Mouse (Mus musculus): ENCODE measurements at regions not wholly inside any gene's neighbourhood (a gene's known extent, or its start where the extent isn't known, plus 50 kb on each side); places are given as distances from the start of the nearest gene placed in this dataset.

DNA sequence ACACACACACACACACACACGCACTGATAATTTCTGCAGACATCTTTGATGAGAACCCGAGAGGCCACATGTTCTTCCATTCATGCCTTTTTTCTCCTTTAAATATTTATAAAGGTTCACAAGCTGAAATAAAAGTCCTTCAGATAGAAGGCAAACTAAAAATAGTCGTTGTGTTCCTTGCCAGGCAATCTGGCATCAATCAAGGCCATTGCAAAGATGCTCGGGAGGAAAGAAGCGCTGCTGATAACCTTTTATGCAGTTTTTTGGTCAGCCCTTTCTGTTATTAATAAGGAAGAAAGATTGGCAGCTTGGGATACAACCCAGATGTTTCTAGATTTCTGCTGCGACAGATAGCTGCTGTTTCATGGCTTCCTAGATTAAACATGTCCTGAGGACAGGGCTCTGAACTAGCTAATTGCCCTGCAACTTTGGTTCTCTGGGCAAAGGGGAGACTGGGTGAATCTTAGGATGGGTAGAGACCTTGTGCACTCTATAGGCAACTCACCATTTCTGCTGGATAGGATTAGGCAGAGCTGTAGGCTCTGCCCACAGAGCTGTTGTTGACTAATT lies 238.4 kb downstream of the Ets1 start:
- Histone ChIP-seq H3K4me3 (ENCODE audit: insufficient read depth, low read depth, low read length) (no peak overlapping the region), H3K4me1 (ENCODE audit: control insufficient read depth, insufficient read depth, insufficient read length, low read length) (peaks cover 9% of the 10 kb centered on the region; the same call in 1 of the 2 replicates), H3K27ac (replicated peaks; ENCODE audit: low read depth, low read length) (no peak overlapping the region)

DNA sequence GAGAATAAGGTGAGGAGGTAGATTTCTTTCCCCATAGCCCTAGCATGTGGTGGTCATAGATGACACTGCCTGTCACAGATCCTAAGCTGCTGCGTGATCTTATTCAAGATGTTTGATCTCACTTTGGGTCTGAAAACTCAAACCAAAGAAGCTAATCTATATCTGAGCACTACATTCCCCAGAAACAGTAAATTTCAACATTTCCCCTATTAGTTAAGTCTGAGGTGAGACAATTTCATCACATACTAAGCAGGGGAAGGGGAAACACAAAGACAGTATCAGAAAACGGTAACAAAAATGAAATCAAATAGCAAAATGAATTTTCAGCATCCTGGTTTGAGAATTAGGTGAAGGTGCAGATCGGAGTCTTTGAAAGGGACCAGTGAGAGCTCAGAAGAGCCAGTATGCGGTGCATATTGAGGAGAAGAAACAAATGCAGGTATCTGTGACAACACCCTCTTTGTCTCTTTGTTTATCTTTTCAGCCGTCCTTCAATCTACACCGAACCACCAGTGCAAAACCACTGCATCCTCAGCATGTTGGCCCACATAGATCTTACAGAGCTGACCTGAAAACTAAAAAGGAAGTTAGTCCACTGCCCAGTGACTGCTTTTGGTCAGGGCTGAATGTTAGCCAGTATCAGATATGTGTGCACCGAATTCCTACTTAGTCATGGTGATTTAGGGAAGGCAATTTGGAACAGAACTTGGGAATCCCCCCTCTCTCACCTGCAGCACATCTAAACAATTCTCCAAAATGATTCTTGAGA lies 247.0 kb downstream of the Ets1 start:
- Histone ChIP-seq H3K4me1 (ENCODE audit: control insufficient read depth, insufficient read depth, insufficient read length, low read length) (0 out of 2 replicates have a peak, but pooled peaks cover 3% of the 10 kb centered on the region), H3K27ac (replicated peaks; ENCODE audit: low read depth, low read length) (no peak overlapping the region), H3K4me3 (ENCODE audit: insufficient read depth, low read depth, low read length) (no peak overlapping the region)

- Histone ChIP-seq H3K4me3 (ENCODE audit: insufficient read depth, low read depth, low read length) (no peak overlapping the region), H3K4me1 (ENCODE audit: control insufficient read depth, insufficient read depth, insufficient read length, low read length) (0 out of 2 replicates have a peak, but pooled peaks cover 3% of the 10 kb centered on the region), H3K27ac (replicated peaks; ENCODE audit: low read depth, low read length) (peak overlapping the region; percentile 88)
Measured at GRCm38 (mm10) chr9:32886008-32886650, 250.1 kb downstream of the Ets1 start.

DNA sequence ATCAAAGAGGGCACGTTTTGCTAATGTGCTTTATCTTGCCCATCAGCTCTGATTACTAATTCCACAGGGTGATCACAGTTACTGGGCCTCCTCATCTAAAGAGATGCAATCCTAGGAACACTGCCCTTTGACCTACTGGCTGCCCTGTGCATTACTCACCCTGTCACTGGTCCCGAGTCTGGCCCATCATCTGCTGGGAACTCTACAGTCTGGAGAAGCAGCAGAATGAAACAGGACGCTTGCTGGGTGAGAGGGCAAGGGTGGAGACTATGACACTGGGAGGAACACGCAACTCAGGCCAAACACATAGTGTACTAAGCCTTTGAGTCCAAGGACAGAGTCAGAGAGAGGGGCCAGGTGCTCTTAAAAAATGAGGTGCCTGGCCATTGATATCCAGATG lies 263.8 kb downstream of the Ets1 start:
- peaks cover 20% of the 10 kb centered on the region; the same call in 1 of the 2 replicates for H3K4me1 ChIP-seq (ENCODE audit: control insufficient read depth, insufficient read depth, insufficient read length, low read length)
- H3K27ac ChIP-seq (replicated peaks; ENCODE audit: low read depth, low read length), result peak overlapping the region; percentile 77
- H3K4me3 ChIP-seq (ENCODE audit: insufficient read depth, low read depth, low read length), result no peak overlapping the region

GRCm38 (mm10) chr9:32901287-32901686 lies 265.3 kb downstream of the Ets1 start:
- H3K4me1 ChIP-seq (ENCODE audit: control insufficient read depth, insufficient read depth, insufficient read length, low read length), result peaks cover 24% of the 10 kb centered on the region; the same call in 1 of the 2 replicates
- H3K4me3 ChIP-seq (ENCODE audit: insufficient read depth, low read depth, low read length), result no peak overlapping the region; the same call in 1 of the 2 replicates
- H3K27ac ChIP-seq (replicated peaks; ENCODE audit: low read depth, low read length), result peak overlapping the region; percentile 98

- H3K4me1 ChIP-seq (ENCODE audit: control insufficient read depth, insufficient read depth, insufficient read length, low read length), result peaks cover 21% of the 10 kb centered on the region; the same call in 1 of the 2 replicates
- peak overlapping the region; percentile 92 for H3K27ac ChIP-seq (replicated peaks; ENCODE audit: low read depth, low read length)
- no peak overlapping the region for H3K4me3 ChIP-seq (ENCODE audit: insufficient read depth, low read depth, low read length)
Measured at GRCm38 (mm10) chr9:32906233-32906872, 270.3 kb downstream of the Ets1 start.

DNA sequence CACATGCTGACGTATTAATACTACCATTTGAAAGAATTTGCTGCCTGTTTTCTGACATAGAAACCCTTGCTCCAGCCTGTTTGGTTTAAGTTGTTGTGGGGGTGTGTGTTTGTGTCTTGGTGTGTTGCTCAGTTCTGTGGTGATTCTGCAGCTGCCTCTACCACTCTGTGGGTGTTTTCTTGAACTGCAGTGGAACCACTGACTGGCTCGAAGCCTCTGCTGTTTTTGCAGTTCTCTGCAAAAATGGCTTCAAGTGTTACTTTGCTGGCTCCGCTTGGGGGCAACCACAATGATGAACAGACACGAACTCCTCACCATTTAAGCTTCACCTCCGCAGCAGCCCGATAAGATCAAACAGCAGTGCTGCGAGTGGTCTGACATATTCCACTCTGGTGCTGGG lies 274.6 kb downstream of the Ets1 start:
- Histone ChIP-seq H3K4me1 (ENCODE audit: control insufficient read depth, insufficient read depth, insufficient read length, low read length) (peaks cover 9% of the 10 kb centered on the region; the same call in 1 of the 2 replicates), H3K4me3 (ENCODE audit: insufficient read depth, low read depth, low read length) (no peak overlapping the region), H3K27ac (replicated peaks; ENCODE audit: low read depth, low read length) (no peak overlapping the region)

DNA sequence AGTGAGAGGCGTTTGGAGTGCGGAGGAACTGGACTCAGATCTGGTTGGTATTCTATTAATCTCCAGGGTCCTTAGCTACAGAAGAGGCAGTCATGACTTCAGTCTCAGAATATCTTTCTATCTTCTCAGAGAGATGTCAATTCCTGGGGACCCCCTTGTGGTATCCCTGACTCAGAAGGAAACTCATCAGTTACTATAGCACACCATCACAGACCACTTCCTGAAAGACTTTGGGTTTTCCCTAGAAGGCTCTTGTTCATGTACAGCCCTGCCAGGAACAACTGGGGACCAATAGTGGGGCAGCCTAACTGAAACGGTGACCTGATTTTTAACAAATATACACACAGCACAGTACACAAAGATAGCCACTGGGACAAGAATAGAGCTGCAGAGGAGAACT lies 279.6 kb downstream of the Ets1 start:
- Histone ChIP-seq H3K27ac (replicated peaks; ENCODE audit: low read depth, low read length) (no peak overlapping the region), H3K4me1 (ENCODE audit: control insufficient read depth, insufficient read depth, insufficient read length, low read length) (no peaks in the 10 kb centered on the region), H3K4me3 (ENCODE audit: insufficient read depth, low read depth, low read length) (no peak overlapping the region)

DNA sequence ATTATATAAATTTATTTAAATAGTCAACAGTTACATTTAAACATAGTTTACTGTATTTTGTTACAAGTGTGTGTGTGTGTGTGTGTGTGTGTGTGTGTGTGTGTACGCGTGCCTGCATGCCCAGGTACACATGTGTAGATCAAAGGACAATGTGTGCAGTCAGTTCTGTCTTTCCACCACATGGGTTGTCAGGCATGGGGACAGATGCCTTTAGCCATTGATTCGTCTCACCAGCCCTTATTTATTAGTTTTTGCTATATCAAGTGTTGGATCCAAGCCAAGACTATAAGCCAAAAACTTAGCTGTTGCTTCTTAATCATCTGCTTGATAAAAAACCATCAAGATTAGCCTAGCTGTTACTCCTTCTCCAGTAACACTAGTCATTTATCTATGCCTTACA lies 280.7 kb downstream of the Ets1 start:
- Histone ChIP-seq H3K27ac (replicated peaks; ENCODE audit: low read depth, low read length) (no peak overlapping the region), H3K4me3 (ENCODE audit: insufficient read depth, low read depth, low read length) (no peak overlapping the region), H3K4me1 (ENCODE audit: control insufficient read depth, insufficient read depth, insufficient read length, low read length) (no peaks in the 10 kb centered on the region)

- peaks cover 8% of the 10 kb centered on the region; the same call in 1 of the 2 replicates for H3K4me1 ChIP-seq (ENCODE audit: control insufficient read depth, insufficient read depth, insufficient read length, low read length)
- no peak overlapping the region for H3K4me3 ChIP-seq (ENCODE audit: insufficient read depth, low read depth, low read length)
- H3K27ac ChIP-seq (replicated peaks; ENCODE audit: low read depth, low read length), result no peak overlapping the region
Measured at GRCm38 (mm10) chr9:32923925-32924324, 287.9 kb downstream of the Ets1 start.

- no peak overlapping the region for H3K4me3 ChIP-seq (ENCODE audit: insufficient read depth, low read depth, low read length)
- peaks cover 8% of the 10 kb centered on the region; the same call in 1 of the 2 replicates for H3K4me1 ChIP-seq (ENCODE audit: control insufficient read depth, insufficient read depth, insufficient read length, low read length)
- H3K27ac ChIP-seq (replicated peaks; ENCODE audit: low read depth, low read length), result no peak overlapping the region
Measured at GRCm38 (mm10) chr9:32924333-32924886, 288.4 kb downstream of the Ets1 start.

- Histone ChIP-seq H3K27ac (replicated peaks; ENCODE audit: low read depth, low read length) (peak overlapping the region; percentile 79; the same call in 1 of the 2 replicates), H3K4me3 (ENCODE audit: insufficient read depth, low read depth, low read length) (no peak overlapping the region), H3K4me1 (ENCODE audit: control insufficient read depth, insufficient read depth, insufficient read length, low read length) (peaks cover 8% of the 10 kb centered on the region; the same call in 1 of the 2 replicates)
Measured at GRCm38 (mm10) chr9:32925036-32925435, 289.0 kb downstream of the Ets1 start.

DNA sequence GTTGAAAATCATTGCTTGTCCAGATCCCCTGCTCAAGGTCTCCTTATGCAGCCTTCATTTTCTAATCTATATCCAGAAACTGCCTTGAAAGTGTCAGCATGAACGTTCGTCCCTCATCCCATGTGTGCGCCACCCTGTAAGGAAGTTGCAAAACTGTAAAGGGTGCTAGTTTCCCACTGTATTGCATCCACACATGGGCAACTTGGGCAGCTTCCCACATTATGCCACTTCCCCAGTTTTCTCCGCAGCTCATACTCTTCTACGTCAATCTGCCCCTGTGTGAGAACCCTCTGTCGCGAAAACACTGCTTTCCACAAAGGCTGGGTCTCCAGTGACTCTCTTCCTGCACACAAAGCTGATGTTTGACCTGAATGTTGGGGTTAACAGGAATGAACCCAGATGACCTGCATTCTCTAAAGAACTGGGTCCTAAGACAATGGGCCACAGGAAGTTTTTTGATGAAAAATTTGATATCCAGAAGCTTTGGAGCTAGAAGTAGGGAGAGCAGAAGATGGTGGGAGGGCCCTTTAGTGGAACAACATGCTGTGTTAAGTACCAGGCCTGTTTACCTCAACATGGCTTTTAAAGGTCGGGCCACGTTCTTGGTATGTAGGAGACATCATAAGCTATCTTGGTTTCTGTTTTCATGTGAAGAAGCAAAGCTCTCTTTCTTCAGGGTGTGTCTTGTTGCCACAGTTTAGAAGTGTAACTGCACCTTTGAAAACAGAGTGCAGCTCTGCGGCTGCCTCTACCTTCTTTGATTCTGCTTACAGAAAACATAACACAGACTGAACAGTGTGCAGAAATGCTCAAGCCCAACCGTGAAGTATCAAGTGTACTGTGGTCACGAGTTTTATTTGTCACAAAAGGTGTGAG lies 289.9 kb downstream of the Ets1 start:
- peaks cover 10% of the 10 kb centered on the region; the same call in 1 of the 2 replicates for H3K4me1 ChIP-seq (ENCODE audit: control insufficient read depth, insufficient read depth, insufficient read length, low read length)
- H3K4me3 ChIP-seq (ENCODE audit: insufficient read depth, low read depth, low read length), result no peak overlapping the region
- peak overlapping the region; percentile 79 for H3K27ac ChIP-seq (replicated peaks; ENCODE audit: low read depth, low read length)

DNA sequence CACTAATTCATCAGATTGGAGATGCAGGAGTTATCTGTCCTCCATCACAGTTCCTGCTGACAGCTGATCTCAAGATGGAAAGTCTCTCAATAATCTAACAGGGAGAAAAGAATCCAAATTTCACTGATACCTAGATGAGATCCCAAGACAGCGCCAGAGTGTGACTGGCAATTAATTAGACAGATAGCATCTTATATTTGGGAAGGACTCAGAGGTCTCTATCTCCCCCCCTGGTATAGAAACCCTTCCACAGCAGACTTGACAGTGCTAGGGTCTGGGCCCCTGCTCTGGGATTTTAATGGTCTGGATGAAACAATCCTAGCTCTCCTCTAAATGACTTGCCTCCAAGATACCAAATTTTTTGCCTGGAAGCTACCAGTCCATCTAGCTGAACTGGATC lies 291.6 kb downstream of the Ets1 start:
- Histone ChIP-seq H3K4me1 (ENCODE audit: control insufficient read depth, insufficient read depth, insufficient read length, low read length) (peaks cover 23% of the 10 kb centered on the region), H3K4me3 (ENCODE audit: insufficient read depth, low read depth, low read length) (no peak overlapping the region), H3K27ac (replicated peaks; ENCODE audit: low read depth, low read length) (no peak overlapping the region)

Measured in brown adipose tissue, adult 24 weeks (tissue).